Mouse (Mus musculus) ES-CJ7 (cell line): ENCODE data around the gene Edar.

Experiments used
- DNase-seq: peaks from one replicate; pipeline ENCODE4 v3.0.0; 2011; ENCODE audit warnings: low read depth, low spot score

The Edar gene

GRCm38 (mm10) chr10:58651270-58652042 lies 24.0 kb downstream of the Edar start:
- peak; percentile 35 for DNase-seq

GRCm38 (mm10) chr10:58648787-58649186 lies 26.7 kb downstream of the Edar start:
- no peak for DNase-seq

DNA sequence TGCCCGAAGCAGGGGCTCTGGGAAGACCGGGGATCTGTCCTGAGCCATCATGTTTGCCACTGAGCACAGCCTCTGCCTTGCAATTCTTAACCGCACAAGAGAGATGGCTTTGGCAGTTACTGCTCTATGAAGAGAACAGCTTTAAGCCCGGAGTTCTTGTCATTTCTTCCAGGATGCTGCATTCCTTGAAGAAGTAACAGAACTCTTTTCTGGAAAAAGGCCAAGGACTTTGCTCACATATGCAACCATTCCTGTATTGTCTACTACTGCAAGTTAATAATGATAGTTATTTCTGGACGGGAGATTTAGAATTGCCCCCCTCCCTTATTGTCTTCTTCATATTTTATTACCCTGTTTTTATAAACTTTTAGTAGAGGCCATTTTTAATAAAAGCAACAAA lies 30.8 kb downstream of the Edar start:
- no peak for DNase-seq

DNA sequence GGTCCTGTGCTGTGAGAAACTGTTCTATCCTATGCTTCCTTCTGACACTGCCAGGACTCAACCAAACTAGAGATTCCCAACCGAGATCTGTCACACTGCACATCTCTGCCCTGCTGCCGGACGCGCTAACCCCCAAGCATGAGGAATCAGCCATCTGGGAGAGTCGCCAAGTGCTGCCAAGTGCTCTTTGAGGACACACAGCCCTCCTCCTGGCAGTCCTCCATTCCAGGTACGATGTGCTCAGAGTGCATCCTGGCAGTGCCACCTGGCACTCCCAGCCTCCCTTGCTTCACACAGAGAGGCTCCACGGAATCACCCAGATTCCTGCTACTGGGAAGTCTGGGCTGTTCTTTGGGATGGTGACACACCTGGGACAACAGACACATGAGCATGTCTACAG lies 31.3 kb downstream of the Edar start:
- DNase-seq, result no peak

DNA sequence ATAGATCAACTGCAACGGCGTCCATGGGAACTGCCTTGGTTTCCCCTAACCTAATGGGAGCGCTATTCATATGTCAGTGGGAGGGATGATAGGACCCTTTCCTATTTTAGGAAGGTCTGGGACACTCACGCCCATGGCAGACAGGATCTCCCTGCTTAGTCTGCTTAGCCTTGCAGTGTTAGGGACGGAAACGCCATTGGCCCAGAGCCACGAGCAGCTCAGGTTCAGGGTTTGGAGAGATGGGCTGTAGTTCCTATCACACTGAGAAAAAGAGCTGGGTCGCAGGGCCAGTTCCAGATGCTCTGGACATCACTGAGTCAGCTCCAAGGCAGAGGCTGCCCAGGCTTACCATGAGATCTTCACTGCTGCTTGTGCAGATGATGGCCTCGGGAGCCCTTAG lies 32.5 kb downstream of the Edar start:
- no peak for DNase-seq

- no peak for DNase-seq
Observed at GRCm38 (mm10) chr10:58641631-58642030, 33.8 kb downstream of the Edar start.

- DNase-seq, result no peak
Observed at GRCm38 (mm10) chr10:58640446-58641400, 34.7 kb downstream of the Edar start.

DNA sequence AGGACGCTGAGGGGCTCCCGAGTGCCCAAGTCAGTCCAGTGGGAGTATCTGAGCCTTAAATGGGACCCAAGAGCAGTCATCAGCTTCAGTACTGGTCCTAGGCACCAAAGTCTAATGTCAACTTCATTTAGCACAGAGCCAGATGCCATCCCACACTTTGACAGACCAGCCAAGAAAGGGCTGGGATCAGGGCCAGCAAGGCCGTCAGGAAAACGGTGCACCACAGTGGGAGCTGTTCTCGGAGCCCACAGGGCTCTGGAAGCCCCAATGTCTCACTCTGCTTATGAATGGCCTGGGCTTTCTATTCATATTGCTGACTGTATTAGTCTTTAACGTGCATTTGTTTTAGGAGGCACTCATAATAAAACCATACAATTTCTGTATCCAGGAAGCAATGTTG lies 36.2 kb downstream of the Edar start:
- no peak for DNase-seq

DNA sequence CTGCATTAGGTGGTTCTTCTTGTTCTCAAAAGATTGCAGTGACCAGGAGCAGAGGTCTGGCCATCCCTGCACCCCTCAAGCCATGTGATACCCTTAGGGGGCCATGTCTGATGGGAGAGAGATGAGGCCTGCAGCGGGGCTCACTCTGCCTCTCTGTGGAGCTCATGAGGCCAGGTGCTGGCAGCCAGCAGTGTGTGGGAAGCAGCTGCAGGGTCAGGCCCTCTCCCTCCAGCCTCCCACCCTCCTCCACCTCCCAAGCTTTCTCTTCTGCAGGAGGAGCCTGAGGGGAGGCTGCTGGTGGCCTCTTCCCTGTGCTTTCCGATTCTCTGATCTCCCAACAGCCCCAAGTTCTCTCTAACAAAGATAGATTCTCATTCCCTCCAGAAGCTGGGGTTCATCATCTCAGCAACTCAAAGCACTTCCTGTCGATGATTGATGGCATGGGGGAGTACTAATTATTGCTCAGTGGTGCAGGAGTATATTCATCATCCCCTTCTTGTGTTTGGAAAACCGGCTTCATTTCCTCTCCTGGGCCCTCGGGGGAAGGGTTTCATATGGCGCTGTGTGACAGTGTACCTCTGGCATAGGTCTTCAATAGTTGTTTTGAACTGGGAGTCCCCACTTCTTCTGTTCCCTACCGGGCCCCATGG lies 38.9 kb downstream of the Edar start:
- no peak for DNase-seq

DNA sequence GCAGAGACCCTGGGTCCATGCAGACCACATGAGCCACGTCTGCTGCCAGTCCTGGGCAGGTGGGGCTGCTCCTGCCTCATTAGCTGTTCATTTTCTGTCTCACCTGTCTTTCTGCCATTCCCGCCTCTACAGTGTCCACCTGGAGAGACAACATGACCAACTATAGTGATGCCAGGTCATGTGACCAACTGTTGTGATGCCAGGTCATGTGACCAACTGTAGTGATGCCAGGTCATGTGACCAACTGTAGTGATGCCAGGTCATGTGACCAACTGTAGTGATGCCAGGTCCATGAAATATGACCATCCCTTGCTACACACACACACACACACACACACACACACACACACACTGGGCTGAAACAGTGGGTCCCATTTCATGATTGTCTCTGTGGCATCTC lies 41.9 kb downstream of the Edar start:
- no peak for DNase-seq

DNA sequence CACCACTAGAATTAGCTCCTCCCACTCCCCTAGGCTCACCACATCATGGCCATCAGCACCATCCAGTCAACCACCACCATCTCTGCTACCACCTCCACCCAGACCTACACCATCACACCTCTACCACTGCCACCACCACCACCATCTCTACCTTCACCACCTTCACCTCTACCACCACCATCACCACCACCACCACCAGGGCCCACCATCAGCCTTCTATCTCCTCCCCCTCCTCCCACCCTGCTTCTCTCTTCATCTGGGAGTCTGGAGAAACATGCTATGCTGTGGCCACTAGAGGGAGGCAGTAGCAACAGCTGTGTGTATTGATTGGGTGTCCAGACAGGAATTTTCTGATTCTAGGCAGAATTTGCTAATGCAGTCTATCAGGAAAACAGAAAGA lies 47.9 kb downstream of the Edar start:
- DNase-seq, result peak; percentile 57

DNA sequence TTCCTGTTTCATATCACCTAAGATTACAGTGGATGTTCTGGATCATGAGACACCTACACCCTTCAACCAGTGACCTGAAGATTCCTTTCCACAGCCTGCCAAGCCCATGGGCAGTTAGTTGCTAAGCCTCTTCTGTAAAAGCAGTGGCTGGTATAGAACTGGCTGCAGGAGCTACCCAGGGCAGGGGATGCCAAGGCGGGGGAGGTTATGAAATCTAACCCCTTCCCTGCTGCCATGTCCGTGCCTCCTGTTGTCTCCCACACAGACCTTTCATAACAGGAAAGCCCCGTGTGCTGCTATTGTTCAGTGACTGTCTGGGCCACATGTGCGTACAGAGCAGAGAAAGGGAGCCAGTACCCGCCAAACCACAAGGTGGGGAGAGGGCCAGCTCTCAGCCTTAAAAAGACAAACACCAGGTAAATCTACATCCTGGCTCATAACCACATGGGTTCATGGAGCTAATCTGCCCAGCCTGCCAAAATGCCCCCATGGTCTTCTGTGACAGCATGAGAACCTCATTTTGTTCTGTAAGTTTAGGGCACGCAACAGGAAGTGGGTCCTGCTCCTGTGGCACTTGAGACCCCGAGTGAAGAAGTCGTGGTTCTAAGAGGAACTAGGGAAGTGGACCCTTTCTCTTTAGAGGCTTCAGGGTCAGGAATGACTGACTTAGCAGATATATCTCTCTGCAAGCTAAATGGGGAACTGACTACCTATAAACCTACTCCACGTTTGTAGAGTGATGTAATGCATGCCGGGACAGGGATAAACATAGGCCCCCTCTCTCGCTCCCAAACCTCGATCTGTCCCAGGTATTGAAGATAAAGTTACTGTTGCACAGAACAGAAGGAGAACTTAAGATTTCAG lies 50.4 kb downstream of the Edar start:
- no peak for DNase-seq

- DNase-seq, result no peak
Observed at GRCm38 (mm10) chr10:58619266-58619665, 56.2 kb downstream of the Edar start.

GRCm38 (mm10) chr10:58618501-58619216 lies 56.8 kb downstream of the Edar start:
- DNase-seq, result no peak

GRCm38 (mm10) chr10:58616565-58616964 lies 58.9 kb downstream of the Edar start:
- no peak for DNase-seq

DNA sequence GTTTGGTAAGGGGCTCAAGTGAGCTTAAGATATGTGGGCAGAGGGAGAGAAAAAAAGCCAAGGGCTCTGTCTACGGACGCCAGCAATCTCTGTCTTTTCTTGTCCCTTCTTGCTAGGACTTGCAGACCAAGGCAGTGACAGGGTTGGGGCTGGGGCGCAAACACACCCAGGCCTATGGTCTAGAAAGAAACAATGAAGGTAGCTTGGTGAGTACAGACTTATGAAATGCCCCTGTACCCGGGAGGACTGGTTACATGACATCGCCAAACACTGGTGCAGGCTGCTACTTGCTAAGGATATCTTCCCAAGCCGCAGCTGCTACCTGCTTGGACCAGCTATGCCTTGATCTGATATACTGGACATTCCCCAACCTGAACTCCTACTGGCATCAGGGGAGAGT lies 60.9 kb downstream of the Edar start:
- DNase-seq, result no peak

DNA sequence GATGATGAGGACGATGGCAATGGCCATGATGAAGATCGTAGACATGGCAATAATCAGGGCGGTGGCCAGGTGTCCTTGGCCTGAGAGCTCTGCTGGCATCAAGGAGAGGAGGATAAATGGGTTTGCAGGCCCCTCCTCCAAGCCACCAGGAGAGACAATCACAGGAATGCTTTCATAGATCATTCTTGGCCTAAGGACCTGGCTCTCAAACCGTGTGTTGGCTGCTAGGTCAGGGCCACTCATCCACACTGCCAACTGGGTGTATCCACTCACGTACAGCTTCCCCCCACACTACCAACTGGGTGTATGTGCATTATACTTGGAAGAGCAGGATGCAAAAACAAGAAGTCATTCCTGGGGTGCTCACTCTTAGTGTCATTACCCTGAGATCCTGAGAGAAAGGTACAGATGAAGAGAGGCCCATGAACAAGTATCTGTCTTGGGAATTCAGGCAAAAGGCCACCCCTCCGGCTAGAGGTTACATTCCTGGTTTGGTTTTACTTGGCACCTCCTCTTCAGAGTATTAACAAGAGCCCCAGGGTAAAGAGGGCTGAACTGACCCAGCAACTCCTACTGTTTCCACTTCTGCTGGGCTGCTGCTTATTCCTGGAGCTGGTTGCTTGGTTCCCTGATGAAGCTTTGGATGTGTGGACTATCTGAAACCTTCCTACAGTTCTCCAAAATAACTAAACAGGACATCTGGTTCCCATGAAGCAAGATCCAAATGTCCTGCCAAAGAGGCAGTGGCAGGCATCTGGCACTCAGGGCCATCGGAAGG lies 64.8 kb downstream of the Edar start:
- no peak for DNase-seq

DNA sequence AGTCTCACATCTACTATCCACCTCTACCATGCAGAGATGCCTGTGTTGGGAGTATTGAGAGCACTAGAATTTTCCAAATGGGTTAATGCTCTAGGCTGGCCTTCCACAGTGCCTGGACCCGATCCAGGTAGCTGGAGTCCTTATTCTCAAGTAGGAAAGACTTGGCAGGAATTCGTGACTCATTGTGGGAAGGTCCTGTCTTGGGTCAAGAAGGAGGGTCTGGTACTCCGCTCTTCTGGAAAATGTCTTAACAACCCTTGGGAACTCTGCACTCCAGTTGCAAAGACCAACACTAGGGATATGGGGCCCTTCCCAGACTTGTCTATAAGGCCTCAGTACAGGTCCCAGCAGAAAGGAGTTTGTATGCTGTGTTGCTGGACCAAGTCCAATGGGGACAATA lies 66.6 kb downstream of the Edar start:
- DNase-seq, result no peak

DNA sequence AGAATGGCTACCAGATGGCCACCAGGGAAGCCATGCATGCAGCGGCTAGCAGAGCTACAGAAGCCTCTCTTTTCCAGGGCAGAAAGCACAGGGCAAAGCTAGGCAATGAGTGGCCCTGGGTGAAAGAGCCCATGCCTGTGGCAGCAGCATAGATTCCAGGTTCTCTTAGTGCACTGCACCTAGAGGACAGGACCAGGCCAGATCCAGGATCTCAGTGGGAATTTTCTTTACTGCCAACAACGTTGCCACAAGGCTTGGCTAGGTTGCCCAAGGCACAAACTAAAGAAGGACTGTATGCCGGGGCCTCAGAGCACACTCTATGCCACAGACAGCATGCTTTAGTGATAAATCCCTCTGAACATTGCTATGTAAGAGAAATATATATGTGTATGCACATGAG lies 69.1 kb downstream of the Edar start:
- no peak for DNase-seq

- no peak for DNase-seq
Observed at GRCm38 (mm10) chr10:58604779-58605178, 70.7 kb downstream of the Edar start.
